Mouse (Mus musculus) forebrain, embryonic 16.5 days (tissue): ENCODE data around the gene Gga2. TPM values are rescaled to one million over a fixed set of nuclear protein-coding genes. Genes with fewer than 3 reads are reported as not detected.

Experiments
- ATAC-seq: fragments of 200-750 bp; cut with Nextera tagmentation; 2 replicates; pipeline ENCODE4 v1.8.0; 2017; ENCODE audit warnings: mild to moderate bottlenecking, moderate library complexity
- H3K27ac ChIP-seq: fragments of 300-500 bp; sonication (generic); 2 replicates; pipeline ENCODE4 v1.5.1; 2014; ENCODE audit warnings: low read length, control low read depth
- H3K27me3 ChIP-seq: fragments of 300-500 bp; sonication (generic); replicated peaks from 2 replicates; pipeline ENCODE4 v1.6.1; 2014; ENCODE audit warnings: low read length; ENCODE audit not compliant: control insufficient read depth, insufficient read depth
- H3K36me3 ChIP-seq: fragments of 300-500 bp; sonication (generic); 2 replicates; pipeline ENCODE4 v1.6.1; 2014; ENCODE audit not compliant: control insufficient read depth, insufficient read depth
- H3K4me1 ChIP-seq: fragments of 300-500 bp; sonication (generic); replicated peaks from 2 replicates; pipeline ENCODE4 v1.6.1; 2014; ENCODE audit warnings: low read length; ENCODE audit not compliant: control insufficient read depth, insufficient read depth
- H3K4me2 ChIP-seq: fragments of 300-500 bp; sonication (generic); 2 replicates; pipeline ENCODE4 v1.6.1; 2014; ENCODE audit warnings: mild to moderate bottlenecking, low read length, control low read depth
- H3K4me3 ChIP-seq: fragments of 300-500 bp; sonication (generic); replicated peaks from 2 replicates; pipeline ENCODE4 v1.5.1; 2014; ENCODE audit warnings: mild to moderate bottlenecking, low read length, control low read depth
- H3K9ac ChIP-seq: fragments of 300-500 bp; sonication (generic); replicated peaks from 2 replicates; pipeline ENCODE4 v1.6.1; 2014; ENCODE audit warnings: low read depth, low read length, control low read depth
- H3K9me3 ChIP-seq: fragments of 300-500 bp; sonication (generic); 2 replicates; pipeline ENCODE4 v1.6.1; 2016; ENCODE audit warnings: low read length; ENCODE audit not compliant: control insufficient read depth
- WGBS: fragments of 180-500 bp; shearing (Covaris S2); extraction: QIAGEN DNeasy Blood & Tissue Kit; methylation state at CpG from one replicate; pipeline ENCODE4 v1.1.7; 2014; 5-methylcytosine and 5-hydroxymethylcytosine counted together
- polyA plus RNA-seq: library from polyadenylated mRNA; unstranded; fragments of >200 nt; fragmentation: Nextera tagmentation; extraction: Ambion mirVana; gene quantifications from 2 replicates; pipeline ENCODE4 v1.2.1, GENCODE M21; 2015

The Gga2 gene
- polyA plus RNA-seq, 1 experiment from 2014 or later, result 69.0 TPM

DNA sequence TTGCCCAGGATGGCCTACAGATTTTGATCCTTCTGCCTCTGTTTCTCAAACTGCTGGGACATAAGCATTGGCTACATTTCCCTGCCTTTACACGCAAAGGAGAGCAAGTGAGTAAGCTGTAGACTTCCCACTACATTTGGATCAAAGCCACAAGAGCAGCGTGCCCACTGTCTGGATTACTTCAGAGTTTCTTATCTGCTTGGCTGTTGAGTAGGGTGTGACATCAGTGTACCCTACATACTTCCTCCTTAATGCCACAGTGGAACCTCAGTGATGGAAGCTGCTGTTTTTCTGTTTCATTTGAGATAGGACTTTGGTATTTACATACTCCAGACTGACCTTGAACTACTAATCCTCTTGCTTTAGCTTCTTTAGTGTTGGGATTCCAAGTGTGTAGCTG lies 25.8 kb upstream of the Gga2 start:
- Histone ChIP-seq H3K9ac (no peak overlapping the region), H3K4me1 (no peaks in the 10 kb centered on the region), H3K9me3 (no peaks in the 10 kb centered on the region), H3K27me3 (no peaks in the 10 kb centered on the region), H3K4me3 (no peak overlapping the region), H3K27ac (no peak overlapping the region), H3K4me2 (no peak overlapping the region), H3K36me3 (peaks cover 8% of the 10 kb centered on the region; the same call in 1 of the 2 replicates)
- no peak for ATAC-seq
- WGBS, result 81% methylated on average over 2 of the region's 2 CpGs

DNA sequence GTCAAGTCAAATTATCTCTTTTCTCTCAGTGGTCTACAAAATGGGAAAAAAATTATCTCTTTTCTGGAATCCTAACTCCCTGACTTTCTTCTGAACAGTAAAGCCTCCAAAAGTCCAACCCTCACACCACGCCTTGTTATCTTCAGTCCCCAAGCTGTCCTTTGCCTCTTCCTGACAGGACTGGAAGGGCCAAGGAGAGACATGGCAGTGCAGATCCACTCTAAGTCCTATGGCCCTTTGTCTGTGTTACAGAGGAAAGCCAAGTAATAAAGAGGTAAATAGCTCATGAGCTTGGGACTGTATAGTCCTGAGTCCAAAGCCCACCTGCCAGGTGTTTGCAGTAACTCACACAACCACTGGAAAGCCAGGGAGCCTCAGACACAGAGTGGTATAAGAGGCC lies 24.7 kb upstream of the Gga2 start:
- H3K9me3 ChIP-seq, result no peaks in the 10 kb centered on the region
- 85% methylated on average over 1 of the region's 1 CpGs for WGBS
- H3K4me1 ChIP-seq, result no peaks in the 10 kb centered on the region
- no peak overlapping the region for H3K4me2 ChIP-seq
- no peak overlapping the region for H3K27ac ChIP-seq
- no peak overlapping the region for H3K9ac ChIP-seq
- H3K4me3 ChIP-seq, result no peak overlapping the region
- peaks cover 6% of the 10 kb centered on the region; the same call in 1 of the 2 replicates for H3K36me3 ChIP-seq
- no peaks in the 10 kb centered on the region for H3K27me3 ChIP-seq
- ATAC-seq, result no peak

DNA sequence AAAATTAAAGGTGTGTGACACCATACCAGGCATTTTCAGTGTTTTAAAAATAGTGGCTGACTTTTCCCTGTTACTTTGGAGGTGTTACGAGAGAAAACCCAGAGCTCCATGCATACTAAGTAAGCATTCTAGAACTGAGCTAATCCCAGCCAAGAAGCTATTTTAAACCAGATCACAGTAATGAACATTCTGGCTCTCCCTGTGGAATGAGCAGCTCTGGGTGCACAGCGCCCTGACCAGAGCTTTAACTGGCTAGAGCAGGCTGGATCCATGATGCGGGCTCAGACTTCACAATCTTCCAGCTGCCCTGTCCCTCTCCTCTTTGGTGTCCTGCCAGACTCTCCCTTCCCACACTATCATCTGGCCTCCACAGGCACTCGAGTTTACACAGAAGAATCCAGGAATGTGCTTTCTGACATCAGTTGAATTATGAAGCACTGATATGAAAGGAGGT lies 24.2 kb upstream of the Gga2 start:
- WGBS, result 89% methylated on average over 4 of the region's 4 CpGs
- ATAC-seq, result no peak

DNA sequence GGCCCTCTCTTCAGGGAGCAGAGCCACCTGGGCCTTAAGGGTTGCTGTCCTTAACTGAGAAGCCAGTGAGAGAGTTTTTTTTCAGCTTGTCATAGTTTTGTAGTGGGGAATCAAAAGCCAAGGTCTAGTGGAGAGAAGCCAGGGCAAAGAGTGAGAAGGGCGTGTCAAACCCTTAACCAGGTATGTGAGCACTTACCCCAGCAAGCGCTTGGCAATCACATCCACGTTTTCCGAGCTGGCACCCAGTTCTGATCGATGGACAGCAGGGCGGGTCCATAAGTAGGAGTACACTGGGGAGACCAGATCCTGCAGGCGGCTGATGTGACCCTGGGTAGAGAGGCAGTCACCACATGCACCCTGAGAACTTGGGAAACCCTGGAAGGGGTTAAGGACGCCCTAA lies 23.1 kb upstream of the Gga2 start:
- ATAC-seq, result no peak
- Histone ChIP-seq H3K4me1 (no peaks in the 10 kb centered on the region), H3K4me2 (no peak overlapping the region), H3K27me3 (no peaks in the 10 kb centered on the region), H3K27ac (no peak overlapping the region), H3K9ac (no peak overlapping the region), H3K4me3 (no peak overlapping the region), H3K36me3 (peaks cover 8% of the 10 kb centered on the region; the same call in 1 of the 2 replicates), H3K9me3 (no peaks in the 10 kb centered on the region)
- WGBS, result 85% methylated on average over 8 of the region's 8 CpGs

More for the DNA sequence above, 24.2 kb upstream of the Gga2 start:
- Histone ChIP-seq H3K4me1 (no peaks in the 10 kb centered on the region), H3K9me3 (no peaks in the 10 kb centered on the region), H3K4me3 (no peak overlapping the region), H3K27ac (no peak overlapping the region), H3K9ac (no peak overlapping the region), H3K36me3 (peaks cover 6% of the 10 kb centered on the region; the same call in 1 of the 2 replicates), H3K4me2 (no peak overlapping the region), H3K27me3 (no peaks in the 10 kb centered on the region)

DNA sequence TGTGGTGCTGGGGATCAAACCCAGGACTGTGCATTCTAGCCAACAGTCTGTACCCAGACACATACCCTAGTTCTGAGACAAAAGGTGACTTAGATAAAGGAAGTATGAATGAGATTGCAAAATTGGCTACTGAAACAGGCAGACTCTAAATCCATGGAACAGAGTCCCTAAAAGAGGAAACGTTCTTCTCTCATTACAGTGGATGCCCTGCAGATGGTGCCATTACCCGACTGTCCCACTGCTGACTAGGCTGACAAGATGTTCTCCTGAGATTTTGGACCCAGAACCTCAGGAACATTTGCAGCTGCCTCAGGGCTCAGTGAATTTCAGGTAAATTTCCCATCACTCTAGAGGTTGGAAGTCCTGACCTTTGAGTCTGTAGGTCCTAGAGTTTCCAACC lies 13.3 kb upstream of the Gga2 start:
- Histone ChIP-seq H3K4me3 (no peak overlapping the region), H3K4me1 (no peaks in the 10 kb centered on the region), H3K27ac (no peak overlapping the region), H3K4me2 (no peak overlapping the region), H3K9me3 (no peaks in the 10 kb centered on the region), H3K9ac (no peak overlapping the region), H3K36me3 (no peaks in the 10 kb centered on the region), H3K27me3 (no peaks in the 10 kb centered on the region)
- 45% methylated on average over 2 of the region's 2 CpGs for WGBS
- no peak for ATAC-seq

DNA sequence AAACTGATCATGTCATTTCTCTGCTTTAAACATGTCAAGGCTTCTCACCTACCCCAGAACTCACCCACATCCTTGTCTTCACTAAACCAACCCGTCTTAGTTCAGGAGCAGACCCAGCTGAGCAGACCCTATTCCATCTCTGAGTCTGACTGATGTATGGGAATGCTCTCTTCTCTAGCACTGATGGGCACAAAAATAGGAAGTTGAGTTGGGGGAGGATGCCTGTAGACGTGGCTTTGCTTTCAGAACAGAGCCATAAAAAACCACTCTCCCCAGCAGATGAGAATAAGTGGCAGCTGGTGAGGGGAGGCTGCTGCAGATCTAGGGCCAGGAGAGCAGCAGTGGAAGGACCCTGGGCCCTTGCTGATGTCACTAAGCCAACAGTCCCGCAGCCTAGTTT lies 12.3 kb upstream of the Gga2 start:
- WGBS, result 84% methylated on average over 3 of the region's 3 CpGs
- H3K9me3 ChIP-seq, result no peaks in the 10 kb centered on the region
- H3K4me3 ChIP-seq, result no peak overlapping the region
- no peak overlapping the region for H3K27ac ChIP-seq
- no peak for ATAC-seq
- no peaks in the 10 kb centered on the region for H3K36me3 ChIP-seq
- H3K27me3 ChIP-seq, result no peaks in the 10 kb centered on the region
- no peak overlapping the region for H3K9ac ChIP-seq
- no peak overlapping the region for H3K4me2 ChIP-seq
- H3K4me1 ChIP-seq, result no peaks in the 10 kb centered on the region

DNA sequence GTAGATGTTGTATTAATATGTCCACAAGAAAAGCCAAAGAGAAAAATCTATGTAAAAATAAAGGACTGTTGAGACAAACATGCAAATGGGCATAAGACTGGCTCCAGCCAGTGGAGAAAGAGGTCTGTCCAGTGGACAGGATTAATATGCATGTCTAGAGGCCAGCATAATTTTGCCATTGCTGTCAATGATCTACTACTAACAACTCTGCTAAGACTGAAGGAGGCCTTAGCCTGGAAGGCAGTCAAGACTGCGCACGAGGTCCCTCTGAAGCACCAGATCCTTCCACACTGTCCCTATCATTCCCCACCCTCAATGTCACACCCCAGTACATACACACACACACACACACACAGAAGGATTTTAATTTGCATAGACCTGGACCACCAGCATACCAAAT lies 1.1 kb upstream of the Gga2 start:
- Histone ChIP-seq H3K27me3 (no peaks in the 10 kb centered on the region), H3K4me3 (no peak overlapping the region), H3K9ac (no peak overlapping the region), H3K4me1 (peaks cover 20% of the 10 kb centered on the region), H3K27ac (no peak overlapping the region), H3K4me2 (no peak overlapping the region), H3K36me3 (no peaks in the 10 kb centered on the region), H3K9me3 (no peaks in the 10 kb centered on the region)
- ATAC-seq, result no peak
- 100% methylated on average over 2 of the region's 2 CpGs for WGBS

DNA sequence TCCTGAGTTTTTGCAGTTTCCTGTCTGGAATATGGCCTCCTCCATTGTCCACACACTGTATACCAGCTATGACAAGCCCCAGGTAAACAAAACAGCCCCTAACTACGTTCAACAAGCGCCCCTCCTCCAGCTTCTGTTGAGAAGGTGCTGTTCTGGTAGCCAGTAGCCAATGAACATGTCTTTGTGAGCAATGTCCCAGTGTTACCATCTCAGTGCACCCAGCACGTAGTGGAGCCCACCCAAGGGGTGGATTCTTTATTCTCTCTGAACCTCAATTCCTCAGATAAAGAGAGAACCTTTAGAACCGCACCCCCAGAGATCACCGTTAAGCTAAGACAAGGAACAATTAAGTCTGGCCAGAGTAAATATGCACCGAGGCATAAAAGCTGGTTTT lies 752 bp downstream of the Gga2 start:
- H3K27ac ChIP-seq, result peak overlapping the region; percentile 86
- WGBS, result 2% methylated on average over 6 of the region's 6 CpGs
- peaks cover 24% of the 10 kb centered on the region for H3K4me1 ChIP-seq

DNA sequence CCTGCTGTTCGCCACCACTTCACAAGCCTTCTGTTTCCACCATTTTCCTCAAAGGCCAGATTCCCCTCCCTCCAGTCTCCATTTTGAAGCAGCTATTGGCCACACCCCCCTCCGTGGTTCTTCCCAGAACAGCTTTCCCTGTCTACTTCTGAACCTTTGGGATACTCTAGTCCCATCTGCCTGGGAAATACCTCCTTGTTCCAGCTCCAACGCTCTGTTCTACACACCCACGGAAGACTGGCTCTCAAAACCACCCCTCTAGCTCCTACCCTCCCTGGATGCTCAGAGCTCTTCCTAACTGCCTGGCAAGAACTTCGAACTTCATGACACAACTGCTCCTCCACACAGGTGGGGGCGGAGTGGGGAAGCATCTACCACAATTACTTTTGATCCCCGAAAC lies 2.0 kb downstream of the Gga2 start:
- Histone ChIP-seq H3K4me2 (peak overlapping the region; percentile 64), H3K4me1 (peaks cover 26% of the 10 kb centered on the region), H3K27ac (no peak overlapping the region), H3K9me3 (no peaks in the 10 kb centered on the region), H3K27me3 (no peaks in the 10 kb centered on the region), H3K36me3 (no peaks in the 10 kb centered on the region), H3K9ac (0 out of 2 replicates have a peak overlapping the region, but pooled peaks have one; percentile 11), H3K4me3 (peak overlapping the region; percentile 77)
- ATAC-seq, result no peak
- 80% methylated on average over 7 of the region's 7 CpGs for WGBS

More for the DNA sequence above, 752 bp downstream of the Gga2 start:
- Histone ChIP-seq H3K27me3 (no peaks in the 10 kb centered on the region), H3K4me3 (peak overlapping the region; percentile 77), H3K9me3 (no peaks in the 10 kb centered on the region), H3K9ac (peak overlapping the region; percentile 79), H3K4me2 (peak overlapping the region; percentile 64), H3K36me3 (no peaks in the 10 kb centered on the region)
- peak; percentile 56 for ATAC-seq

DNA sequence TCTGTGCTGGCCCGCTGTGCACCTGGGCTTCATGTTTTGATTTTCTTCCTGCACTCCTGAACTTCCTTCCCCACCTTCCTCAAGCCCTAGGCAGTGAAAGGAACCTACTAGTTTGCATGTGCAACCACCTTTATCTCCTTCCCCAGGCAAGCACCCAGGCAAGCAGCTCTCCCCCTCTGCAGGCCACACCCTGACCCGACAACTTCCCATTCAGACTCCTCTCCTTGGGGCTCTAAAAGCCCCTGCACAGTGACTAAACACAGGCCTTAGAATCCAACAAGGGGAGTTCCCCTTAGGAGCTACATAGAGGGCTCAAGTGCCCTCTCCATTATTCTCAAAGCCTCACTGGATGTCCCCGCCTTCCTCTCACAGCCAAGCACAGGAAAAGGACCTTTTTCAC lies 2.8 kb downstream of the Gga2 start:
- H3K27me3 ChIP-seq, result no peaks in the 10 kb centered on the region
- peak overlapping the region; percentile 64 for H3K4me2 ChIP-seq
- WGBS, result 72% methylated on average over 3 of the region's 3 CpGs
- no peaks in the 10 kb centered on the region for H3K36me3 ChIP-seq
- no peak overlapping the region for H3K9ac ChIP-seq
- no peak overlapping the region for H3K27ac ChIP-seq
- no peaks in the 10 kb centered on the region for H3K9me3 ChIP-seq
- ATAC-seq, result no peak
- H3K4me3 ChIP-seq, result peak overlapping the region; percentile 77; the same call in 1 of the 2 replicates
- peaks cover 26% of the 10 kb centered on the region for H3K4me1 ChIP-seq
